Mouse (Mus musculus) hindbrain, postnatal 0 days (tissue): ENCODE results near the gene Fat3. TPM values are rescaled to one million over a fixed set of nuclear protein-coding genes. Genes with fewer than 3 reads are reported as not detected.

Experiments
- ATAC-seq: fragments of 200-750 bp; cut with Nextera tagmentation; 2 replicates; pipeline ENCODE4 v1.8.0; 2017; ENCODE audit warnings: mild to moderate bottlenecking, moderate TSS enrichment, moderate library complexity
- DNase-seq: peaks from one replicate; pipeline ENCODE4 v3.0.0-alpha.2; 2015; ENCODE audit warnings: low spot score
- H3K27ac ChIP-seq: fragments of 300-500 bp; sonication (generic); 2 replicates; pipeline ENCODE4 v1.5.1; 2014; ENCODE audit warnings: mild to moderate bottlenecking
- H3K27me3 ChIP-seq: fragments of 300-500 bp; sonication (generic); 2 replicates; pipeline ENCODE4 v1.6.1; 2014; ENCODE audit warnings: low read length, mixed read lengths; ENCODE audit not compliant: insufficient read depth
- H3K36me3 ChIP-seq: fragments of 300-500 bp; sonication (generic); 2 replicates; pipeline ENCODE4 v1.6.1; 2014; ENCODE audit warnings: low read length, mixed read lengths; ENCODE audit not compliant: insufficient read depth
- H3K4me1 ChIP-seq: fragments of 300-500 bp; sonication (generic); 2 replicates; pipeline ENCODE4 v1.6.1; 2014; ENCODE audit warnings: antibody characterized with exemption, low read length, mixed read lengths; ENCODE audit not compliant: insufficient read depth
- H3K4me2 ChIP-seq: fragments of 300-500 bp; sonication (generic); 2 replicates; pipeline ENCODE4 v1.6.1; 2014; ENCODE audit warnings: low read depth, mild to moderate bottlenecking, low read length, moderate library complexity, mixed read lengths
- H3K4me3 ChIP-seq: fragments of 300-500 bp; sonication (generic); 2 replicates; pipeline ENCODE4 v1.5.1; 2014; ENCODE audit warnings: low read length
- H3K9ac ChIP-seq: fragments of 300-500 bp; sonication (generic); replicated peaks from 2 replicates; pipeline ENCODE4 v1.6.1; 2014; ENCODE audit warnings: mild to moderate bottlenecking, low read length, moderate library complexity, mixed read lengths
- H3K9me3 ChIP-seq: fragments of 300-500 bp; sonication (generic); 2 replicates; pipeline ENCODE4 v1.6.1; 2016; ENCODE audit warnings: low read length, mixed read lengths
- CTCF ChIP-seq: IDR thresholded peaks from 2 replicates; pipeline ENCODE4 v1.5.1; 2016; ENCODE audit warnings: antibody characterized with exemption, control low read depth, low read depth
- WGBS: fragments of 180-500 bp; shearing (Covaris S2); extraction: QIAGEN DNeasy Blood & Tissue Kit; methylation state at CpG from one replicate; pipeline ENCODE4 v1.1.7; 2014; 5-methylcytosine and 5-hydroxymethylcytosine counted together
- polyA plus RNA-seq: library from polyadenylated mRNA; unstranded; fragments of >200 nt; fragmentation: Nextera tagmentation; extraction: Ambion mirVana; gene quantifications from 2 replicates; pipeline ENCODE4 v1.2.1, GENCODE M21; 2015
- total RNA-seq: library from RNA; depleted of rRNA; stranded (reverse); fragments of >200 nt; gene quantifications from 2 replicates; pipeline ENCODE4 v1.2.3, GENCODE M21; 2014

The Fat3 gene
- total and polyA plus RNA-seq, 2 experiments from 2014 or later: 4.7 to 36.4 TPM

GRCm38 (mm10) chr9:16062472-16062871, 438.6 kb downstream of the Fat3 start:
- Histone ChIP-seq H3K27ac (no peak overlapping the region), H3K27me3 (no peaks in the 10 kb centered on the region), H3K4me3 (no peak overlapping the region), H3K9me3 (no peaks in the 10 kb centered on the region), H3K9ac (no peak overlapping the region), H3K36me3 (no peaks in the 10 kb centered on the region), H3K4me1 (no peaks in the 10 kb centered on the region), H3K4me2 (no peak overlapping the region)
- ATAC-seq (no peak), DNase-seq (no peak)
- TF ChIP-seq CTCF: no peak

DNA sequence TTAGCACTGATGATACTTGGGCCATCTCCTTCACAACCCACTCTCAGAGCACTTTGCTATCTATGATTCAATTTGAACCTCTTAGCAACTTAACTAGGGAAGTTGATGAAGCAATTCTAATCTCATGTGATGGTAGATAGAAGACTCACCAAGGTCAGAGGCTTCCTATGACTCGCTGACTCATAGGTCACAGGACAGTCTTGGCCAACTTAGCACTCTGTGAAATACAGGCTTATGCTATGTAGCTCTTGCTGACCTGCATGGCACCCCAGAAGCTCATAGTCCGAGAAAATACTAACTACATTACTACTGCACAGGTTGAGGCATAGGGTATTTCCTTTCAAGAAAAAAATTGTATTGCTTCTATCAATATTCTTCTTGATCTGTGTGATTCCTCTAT, 454.4 kb downstream of the Fat3 start:
- Histone ChIP-seq H3K36me3 (no peaks in the 10 kb centered on the region), H3K4me3 (no peak overlapping the region), H3K9me3 (no peaks in the 10 kb centered on the region), H3K4me2 (no peak overlapping the region), H3K4me1 (no peaks in the 10 kb centered on the region), H3K27ac (no peak overlapping the region), H3K27me3 (no peaks in the 10 kb centered on the region), H3K9ac (no peak overlapping the region)
- DNase-seq: no peak
- no peak for TF ChIP-seq CTCF
- 92% methylated on average over 2 of the region's 2 CpGs for WGBS
- no peak for ATAC-seq

- ATAC-seq (no peak), DNase-seq (no peak)
- no peaks in the 10 kb centered on the region for H3K27me3 ChIP-seq
- no peaks in the 10 kb centered on the region for H3K4me1 ChIP-seq
- no peaks in the 10 kb centered on the region for H3K36me3 ChIP-seq
- H3K9me3 ChIP-seq: no peaks in the 10 kb centered on the region
- no peak overlapping the region for H3K27ac ChIP-seq
- H3K9ac ChIP-seq: no peak overlapping the region
- H3K4me3 ChIP-seq: no peak overlapping the region
- TF ChIP-seq CTCF: no peak
- H3K4me2 ChIP-seq: no peak overlapping the region
- WGBS: 85% methylated on average over 3 of the region's 3 CpGs
Measured at GRCm38 (mm10) chr9:16037375-16037774, 463.7 kb downstream of the Fat3 start.

DNA sequence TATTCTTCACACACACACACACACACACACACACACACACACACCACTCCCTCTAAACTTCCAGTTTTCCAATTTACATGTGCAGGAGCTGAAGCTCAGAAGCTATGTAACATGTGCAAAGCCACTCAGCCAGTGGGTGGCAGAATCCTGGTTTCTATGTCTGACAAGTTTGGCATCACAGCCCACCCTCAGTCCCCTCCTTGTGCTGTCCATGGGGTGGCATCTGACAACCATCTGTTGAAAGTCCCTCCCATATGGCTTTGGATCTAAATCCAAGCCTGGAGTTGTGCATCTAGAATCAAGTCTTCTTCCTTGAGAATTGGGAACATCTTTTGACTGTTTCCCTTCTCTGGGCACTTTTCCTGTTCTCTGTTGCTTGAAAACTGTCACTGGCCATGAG, 464.7 kb downstream of the Fat3 start:
- peak; percentile 19; the same call in 1 of the 2 replicates for TF ChIP-seq CTCF
- Histone ChIP-seq H3K27ac (no peak overlapping the region), H3K36me3 (no peaks in the 10 kb centered on the region), H3K9me3 (no peaks in the 10 kb centered on the region), H3K27me3 (no peaks in the 10 kb centered on the region), H3K9ac (no peak overlapping the region), H3K4me3 (no peak overlapping the region), H3K4me1 (no peaks in the 10 kb centered on the region), H3K4me2 (no peak overlapping the region)
- ATAC-seq: 0 out of 2 replicates have a peak, but pooled peaks have one; percentile 56
- peak; percentile 50 for DNase-seq

DNA sequence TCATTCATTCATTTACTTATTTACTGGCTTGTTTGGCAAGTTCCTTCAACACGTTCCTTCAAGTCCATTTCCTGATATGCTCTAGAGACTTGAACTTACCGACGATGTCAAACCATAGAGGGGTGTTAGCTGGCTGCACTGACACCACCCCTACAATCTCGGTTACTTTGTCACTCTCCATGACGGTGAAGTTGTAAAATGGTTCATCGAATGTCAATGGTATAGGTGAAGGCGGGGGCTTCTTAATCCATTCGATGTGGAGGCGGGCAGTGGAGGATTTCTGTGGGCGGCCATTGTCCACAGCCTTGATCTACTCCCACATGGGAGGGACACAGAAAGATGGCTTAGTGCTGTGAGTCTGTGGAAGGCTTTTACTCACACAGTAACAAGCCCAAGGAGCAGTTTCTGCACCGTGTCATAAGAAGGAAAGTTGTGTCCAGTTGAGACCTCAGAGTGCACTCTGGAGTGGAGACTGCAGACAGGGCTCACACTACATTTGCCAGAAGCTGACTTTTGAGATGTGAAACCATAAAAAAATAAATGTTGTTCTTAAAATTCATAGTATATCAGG, 471.3 kb downstream of the Fat3 start:
- WGBS: 76% methylated on average over 11 of the region's 11 CpGs
- no peak overlapping the region for H3K4me3 ChIP-seq

GRCm38 (mm10) chr9:16029066-16029465, 472.0 kb downstream of the Fat3 start:
- Histone ChIP-seq H3K9me3 (no peaks in the 10 kb centered on the region), H3K36me3 (no peaks in the 10 kb centered on the region), H3K4me3 (no peak overlapping the region), H3K4me2 (no peak overlapping the region), H3K9ac (no peak overlapping the region), H3K4me1 (no peaks in the 10 kb centered on the region), H3K27me3 (no peaks in the 10 kb centered on the region), H3K27ac (no peak overlapping the region)
- TF ChIP-seq CTCF: no peak
- ATAC-seq (no peak), DNase-seq (peak; percentile 4)
- WGBS: 61% methylated on average over 4 of the region's 4 CpGs

More for the DNA sequence above, 471.3 kb downstream of the Fat3 start:
- no peak for TF ChIP-seq CTCF
- no peaks in the 10 kb centered on the region for H3K27me3 ChIP-seq
- H3K9me3 ChIP-seq: no peaks in the 10 kb centered on the region
- no peaks in the 10 kb centered on the region for H3K36me3 ChIP-seq
- ATAC-seq (no peak), DNase-seq (no peak)
- no peak overlapping the region for H3K9ac ChIP-seq
- H3K4me2 ChIP-seq: no peak overlapping the region
- H3K4me1 ChIP-seq: no peaks in the 10 kb centered on the region
- no peak overlapping the region for H3K27ac ChIP-seq

DNA sequence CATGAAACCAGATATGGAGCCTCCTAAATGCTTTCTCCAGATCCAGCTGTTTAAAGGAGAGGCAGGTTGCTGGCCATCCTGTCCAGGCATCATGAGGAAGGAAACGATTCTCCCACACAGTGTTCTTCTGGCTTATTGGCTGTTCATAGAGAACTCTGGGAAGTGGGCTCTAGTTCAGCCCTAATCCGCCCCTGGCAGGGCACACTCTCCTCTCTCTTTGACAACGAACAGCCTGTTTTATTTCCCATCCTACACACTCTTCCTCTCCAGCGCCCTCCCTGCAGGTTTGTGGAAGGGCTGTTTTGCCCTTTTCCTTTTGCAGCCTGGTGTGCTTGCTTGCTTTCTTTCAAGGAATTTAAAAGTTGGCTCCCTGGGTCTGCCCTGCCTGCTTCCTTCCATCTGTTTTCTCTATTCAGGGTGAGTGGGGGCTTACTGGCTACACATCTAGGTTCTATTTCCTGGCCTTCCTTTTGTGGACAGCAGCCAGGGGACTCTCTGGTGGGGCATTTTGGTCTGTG, 472.6 kb downstream of the Fat3 start:
- WGBS: 35% methylated on average over 4 of the region's 4 CpGs
- DNase-seq (peak; percentile 46), ATAC-seq (peak; percentile 58; the same call in 1 of the 2 replicates)
- no peaks in the 10 kb centered on the region for H3K9me3 ChIP-seq
- TF ChIP-seq CTCF: peak; percentile 30; the same call in 1 of the 2 replicates
- no peaks in the 10 kb centered on the region for H3K36me3 ChIP-seq
- no peaks in the 10 kb centered on the region for H3K27me3 ChIP-seq
- H3K27ac ChIP-seq: no peak overlapping the region
- no peaks in the 10 kb centered on the region for H3K4me1 ChIP-seq
- H3K4me2 ChIP-seq: no peak overlapping the region
- no peak overlapping the region for H3K4me3 ChIP-seq
- no peak overlapping the region for H3K9ac ChIP-seq
